Mouse (Mus musculus) urinary bladder, postnatal 10 days (tissue): ENCODE results near the gene Srebf2.

Experiments used
- DNase-seq: peaks from one replicate; pipeline ENCODE4 v3.0.0; 2022; ENCODE audit warnings: low spot score

The Srebf2 gene

DNA sequence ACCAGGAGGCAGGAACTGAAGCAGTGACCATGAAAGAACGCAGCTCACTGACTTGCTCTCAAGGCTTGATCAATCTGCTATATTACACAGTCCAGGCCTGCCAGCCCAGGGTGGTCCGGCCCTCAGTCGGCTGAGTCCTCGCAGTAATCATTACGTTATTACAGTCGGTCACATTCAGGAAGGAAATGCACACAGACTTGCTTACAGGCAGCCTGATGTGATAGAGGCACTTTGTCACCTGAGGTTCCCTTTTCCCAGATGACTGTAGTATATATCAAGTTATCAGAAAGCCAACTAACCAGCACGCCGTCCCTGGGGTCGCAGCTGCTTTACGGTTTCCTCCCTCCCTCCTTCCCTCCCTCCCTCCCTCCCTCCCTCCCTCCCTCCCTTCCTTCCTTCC lies 9.9 kb downstream of the Srebf2 start:
- DNase-seq: no peak

DNA sequence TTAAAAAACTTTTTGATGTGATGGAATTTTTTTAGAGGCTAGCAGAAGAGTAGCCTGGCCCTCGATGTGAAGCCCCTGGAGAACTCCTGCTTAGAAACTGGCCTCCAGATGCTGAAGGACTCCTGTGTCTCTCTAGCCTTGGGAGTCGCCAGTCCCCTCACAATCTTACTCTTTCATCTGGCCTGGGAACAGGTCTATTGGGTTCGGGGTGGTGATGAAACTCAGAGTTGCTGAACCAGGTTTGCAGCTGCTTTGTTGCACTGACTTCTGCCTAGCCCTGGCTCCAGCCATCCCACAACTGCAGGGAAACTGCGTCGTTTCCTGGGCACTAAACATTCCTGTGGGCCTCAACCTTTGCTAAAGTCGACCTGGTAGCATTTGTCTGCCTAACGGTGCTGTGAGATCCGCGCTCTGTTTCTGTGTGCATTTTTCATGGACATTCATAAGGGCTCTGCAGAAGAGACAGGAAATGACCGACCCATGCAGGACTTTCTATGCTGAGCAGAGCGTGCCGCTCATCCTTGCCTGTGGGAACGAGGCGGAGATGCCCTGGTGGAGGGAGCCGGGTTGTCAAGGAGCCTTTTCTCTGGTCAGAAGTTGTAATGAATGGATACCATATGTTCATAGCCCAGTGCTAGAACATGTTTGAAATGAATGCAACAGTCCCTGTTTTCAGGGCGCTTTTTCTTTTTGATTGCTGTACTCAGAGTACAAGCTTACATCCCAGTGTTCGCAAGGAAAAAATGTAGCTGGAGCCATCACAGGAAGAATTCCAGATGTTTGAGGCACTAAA lies 11.5 kb downstream of the Srebf2 start:
- no peak for DNase-seq

DNA sequence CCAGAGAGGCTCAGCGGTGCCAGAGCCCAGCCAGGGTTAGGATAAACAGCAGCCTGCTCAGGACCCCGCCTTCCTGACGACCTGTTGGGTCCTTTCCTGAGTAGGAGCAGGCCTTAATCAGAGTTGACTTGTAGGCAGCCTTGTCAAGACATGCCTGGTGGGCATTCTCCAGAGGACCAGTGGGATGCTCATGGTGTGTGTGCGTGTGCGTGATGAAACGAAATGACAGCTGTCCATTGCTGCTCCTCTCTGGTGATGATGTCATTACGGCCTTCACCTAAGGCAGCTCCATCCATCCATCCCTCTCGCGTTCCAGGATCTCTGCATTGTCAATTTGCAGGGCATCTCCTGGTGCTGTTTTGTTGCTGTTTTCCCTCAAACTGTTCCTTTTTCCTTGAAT lies 12.5 kb downstream of the Srebf2 start:
- DNase-seq: no peak

DNA sequence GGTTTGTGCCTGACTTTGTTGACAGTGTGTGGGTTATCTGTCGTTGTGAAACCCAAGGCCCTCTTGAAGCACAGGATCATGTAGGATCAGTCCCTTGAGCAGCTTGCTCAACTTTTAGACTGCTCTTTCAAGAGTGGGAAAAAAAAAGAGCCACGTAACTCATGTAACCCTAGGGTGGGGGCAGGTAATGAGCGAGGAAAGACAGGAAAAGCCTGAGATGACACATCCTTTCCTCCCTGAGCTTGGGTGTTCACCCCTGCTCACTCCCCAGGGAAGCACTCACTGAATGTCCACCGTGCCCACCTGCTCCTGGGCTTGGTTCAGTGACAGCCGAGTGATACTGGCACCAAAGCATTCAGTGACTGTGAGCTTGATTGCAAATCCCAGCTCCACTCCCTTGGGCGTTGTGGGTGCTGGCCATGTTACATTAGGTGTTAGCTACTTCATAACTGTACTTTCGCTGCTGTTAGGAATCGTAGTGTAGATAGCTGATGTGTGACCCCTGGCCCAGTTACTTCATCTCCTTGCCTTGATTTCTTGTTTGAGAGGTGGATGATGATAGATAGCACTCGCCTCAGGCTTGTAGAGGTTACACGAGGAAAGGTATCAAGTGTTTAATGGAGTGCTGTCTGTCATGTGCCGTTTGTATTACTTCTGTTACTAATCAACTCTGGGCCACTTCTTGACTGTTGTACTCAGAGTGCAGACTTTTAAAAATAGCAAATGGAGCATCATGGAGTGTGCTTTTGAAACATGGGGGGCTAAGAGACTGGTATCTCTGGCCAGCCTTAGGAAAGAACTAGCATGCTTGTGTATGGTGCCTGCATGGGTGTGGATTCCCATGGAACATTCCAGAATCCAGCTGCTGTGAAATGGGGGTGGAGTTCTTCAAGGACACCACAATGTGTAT lies 14.0 kb downstream of the Srebf2 start:
- DNase-seq: no peak

DNA sequence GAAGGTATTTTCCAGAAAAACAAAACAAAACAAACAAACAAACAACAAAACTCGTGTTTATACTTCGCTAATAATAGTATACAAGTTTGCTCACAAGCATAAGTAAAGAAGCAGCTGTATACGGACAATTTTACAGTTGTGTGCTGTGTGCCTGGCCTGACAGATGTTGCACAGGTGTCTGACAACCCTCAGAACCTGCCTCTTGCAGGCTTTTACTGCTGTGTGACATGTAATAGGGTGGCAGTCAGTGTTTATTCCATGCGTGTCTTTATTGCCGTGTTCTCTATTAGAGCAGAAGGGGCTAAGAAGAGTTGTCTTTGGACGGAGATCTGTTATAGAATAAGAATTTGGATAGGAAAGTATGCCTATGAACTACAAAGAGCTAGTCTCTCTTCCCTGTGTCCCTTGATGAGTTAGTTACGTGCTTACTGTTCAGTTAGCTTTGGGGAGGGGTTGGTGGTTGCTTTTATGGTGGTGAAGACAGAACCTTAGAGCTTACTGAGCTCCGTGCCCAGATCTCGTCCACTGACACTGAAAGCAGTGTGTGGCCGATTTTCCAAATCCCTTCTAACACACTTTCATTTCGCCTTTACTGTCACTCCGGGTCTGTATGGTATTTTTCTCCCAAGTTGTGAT lies 15.1 kb downstream of the Srebf2 start:
- DNase-seq: no peak

DNA sequence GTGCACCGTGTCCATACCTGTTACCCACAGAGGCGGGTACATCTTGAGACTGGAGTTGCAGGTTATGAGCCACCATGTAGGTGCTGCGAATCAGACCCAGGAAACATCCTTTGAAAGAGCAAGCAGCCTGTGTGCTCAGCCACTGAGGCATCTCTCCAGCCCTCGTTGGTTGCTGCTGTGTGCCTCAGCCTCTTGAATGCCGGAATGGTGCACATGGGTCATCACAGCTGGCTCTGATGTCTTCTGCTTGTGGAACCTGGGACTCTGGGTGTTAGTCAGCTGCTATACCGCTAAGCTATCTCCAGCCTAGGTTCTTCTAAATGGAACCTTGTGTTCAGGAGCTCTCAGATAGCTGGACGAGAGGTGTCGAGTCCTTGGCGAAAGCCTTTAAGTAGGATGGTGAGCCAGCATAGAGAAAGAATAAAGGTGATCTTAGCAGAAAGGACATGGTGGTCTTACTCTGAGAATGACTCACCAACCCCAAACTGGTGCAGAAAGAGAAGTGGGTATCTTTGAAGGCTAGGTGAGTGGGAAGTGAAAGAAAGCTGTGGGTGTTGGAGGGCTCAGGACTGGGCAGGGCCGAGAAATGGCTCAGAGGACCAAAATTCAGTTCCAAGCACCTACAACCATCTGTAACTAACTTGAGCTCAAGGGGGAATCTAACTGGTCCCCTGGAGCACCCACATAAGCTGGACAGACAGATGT lies 16.5 kb downstream of the Srebf2 start:
- no peak for DNase-seq

DNA sequence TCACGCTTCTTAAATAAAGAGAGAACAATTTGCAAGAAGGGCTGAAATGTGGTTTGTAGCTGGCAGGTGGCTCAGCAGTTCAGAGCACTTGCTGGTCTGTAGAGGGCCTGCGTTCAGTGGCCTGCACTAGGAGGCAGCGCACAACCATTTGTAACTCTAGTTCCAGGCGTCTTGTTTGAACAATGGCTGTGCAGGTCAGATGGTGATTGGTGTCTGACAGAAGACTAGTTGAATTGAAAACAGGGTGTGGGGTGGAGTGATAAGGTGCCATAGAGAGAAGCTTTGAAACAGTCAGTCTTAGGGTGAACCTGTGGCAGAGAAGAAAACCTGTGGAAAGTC lies 17.0 kb downstream of the Srebf2 start:
- DNase-seq: no peak

DNA sequence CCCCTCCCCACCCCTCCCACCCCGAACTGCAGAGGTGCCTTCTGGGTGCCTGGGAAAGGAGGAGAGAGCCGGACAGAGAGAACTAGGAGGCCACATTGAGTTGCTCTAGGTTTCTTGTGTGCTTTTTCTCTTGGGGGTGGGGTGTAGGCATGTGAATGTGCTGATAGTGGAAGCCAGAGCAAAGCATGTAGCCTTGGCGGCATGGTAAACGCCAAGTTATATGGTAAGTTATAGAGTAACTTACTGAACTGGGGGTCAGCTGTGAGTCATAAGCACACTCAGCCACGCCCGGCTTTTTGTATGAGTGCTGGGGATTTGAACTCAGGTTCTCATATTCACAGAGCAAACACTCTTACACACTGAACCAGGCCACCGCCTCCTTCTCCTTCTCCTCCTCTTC lies 17.5 kb downstream of the Srebf2 start:
- no peak for DNase-seq

DNA sequence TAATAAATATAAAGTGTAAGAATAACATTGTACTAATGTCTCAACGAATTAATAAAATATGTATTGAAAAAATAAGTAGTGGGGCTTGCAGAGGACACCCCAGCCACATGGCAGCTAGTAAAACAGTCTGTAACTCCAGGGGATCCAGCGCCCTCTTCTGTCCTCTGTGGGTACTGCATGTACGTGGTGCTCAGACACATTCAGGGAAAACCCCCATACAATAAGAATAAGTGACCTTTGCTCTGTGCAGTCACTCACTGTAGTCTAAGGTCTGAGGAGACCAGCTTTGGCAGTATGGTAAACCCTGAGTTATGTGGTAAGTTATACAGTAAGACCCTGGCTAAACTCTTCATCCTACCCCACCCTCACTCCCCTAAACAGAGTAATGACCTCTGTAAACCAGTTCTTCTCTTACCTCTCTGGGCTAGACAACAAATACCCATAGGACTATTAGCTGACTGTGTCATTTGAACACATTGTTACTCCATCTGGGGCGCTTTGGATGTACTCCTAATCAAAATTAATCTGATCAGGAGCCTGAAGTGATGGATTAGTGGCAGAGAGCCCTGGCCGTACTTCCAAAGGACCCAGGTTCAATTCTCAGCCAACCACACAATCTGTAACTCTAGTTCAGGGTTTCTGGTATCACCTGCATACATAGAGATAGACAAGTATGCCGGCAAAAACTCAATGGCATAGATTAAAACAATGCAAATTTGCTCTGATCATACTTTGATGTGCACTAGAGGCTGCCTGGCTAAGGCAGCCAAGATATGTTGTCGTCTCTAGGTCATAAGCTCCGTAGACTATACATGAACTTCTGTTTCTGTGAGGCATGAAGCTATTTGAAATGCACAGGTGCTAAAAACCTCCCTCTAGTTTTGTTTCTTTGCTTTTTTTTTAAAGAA lies 18.6 kb downstream of the Srebf2 start:
- DNase-seq: peak; percentile 55

DNA sequence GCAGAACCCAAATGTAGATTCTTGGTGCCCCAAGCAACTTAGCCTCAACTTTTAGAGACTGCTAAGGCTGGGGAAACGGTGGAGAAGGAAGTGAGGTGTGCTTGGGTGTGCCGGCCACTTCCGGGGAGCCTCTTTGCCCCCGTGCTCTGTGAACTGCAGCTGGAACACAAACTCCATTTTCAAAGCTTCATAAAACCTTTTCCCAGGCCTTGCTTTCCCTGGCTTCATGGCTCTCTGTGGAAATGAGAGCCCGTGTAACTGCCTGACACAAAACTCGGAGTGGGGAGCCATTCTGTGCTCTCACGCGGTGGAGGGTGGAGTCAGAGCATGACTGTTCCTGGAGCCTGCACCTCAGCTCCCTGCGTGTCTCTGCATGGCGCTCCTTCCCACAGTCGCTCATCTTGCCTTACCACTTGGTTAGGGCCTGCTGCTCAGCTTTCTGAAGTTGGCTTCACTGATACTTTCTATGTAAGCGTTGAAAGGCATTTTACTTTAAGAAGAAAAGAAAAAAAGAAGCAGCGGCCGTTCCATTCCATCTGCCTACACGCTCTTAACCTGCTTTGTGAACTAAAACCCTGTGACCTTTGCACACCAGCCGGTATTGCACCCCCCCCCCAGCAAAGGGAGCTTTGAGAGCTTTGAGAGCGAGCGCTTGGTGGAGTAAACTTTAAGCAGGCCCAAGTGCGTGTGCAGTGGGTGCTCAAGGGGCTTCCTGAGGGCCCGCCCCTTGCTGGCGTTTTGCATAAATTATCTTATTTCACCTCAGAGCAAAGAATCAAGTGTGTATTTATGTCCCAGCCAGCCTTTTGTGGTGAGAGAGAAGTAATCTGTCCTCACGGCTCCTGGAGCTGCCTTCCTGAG lies 19.5 kb downstream of the Srebf2 start:
- DNase-seq: no peak

DNA sequence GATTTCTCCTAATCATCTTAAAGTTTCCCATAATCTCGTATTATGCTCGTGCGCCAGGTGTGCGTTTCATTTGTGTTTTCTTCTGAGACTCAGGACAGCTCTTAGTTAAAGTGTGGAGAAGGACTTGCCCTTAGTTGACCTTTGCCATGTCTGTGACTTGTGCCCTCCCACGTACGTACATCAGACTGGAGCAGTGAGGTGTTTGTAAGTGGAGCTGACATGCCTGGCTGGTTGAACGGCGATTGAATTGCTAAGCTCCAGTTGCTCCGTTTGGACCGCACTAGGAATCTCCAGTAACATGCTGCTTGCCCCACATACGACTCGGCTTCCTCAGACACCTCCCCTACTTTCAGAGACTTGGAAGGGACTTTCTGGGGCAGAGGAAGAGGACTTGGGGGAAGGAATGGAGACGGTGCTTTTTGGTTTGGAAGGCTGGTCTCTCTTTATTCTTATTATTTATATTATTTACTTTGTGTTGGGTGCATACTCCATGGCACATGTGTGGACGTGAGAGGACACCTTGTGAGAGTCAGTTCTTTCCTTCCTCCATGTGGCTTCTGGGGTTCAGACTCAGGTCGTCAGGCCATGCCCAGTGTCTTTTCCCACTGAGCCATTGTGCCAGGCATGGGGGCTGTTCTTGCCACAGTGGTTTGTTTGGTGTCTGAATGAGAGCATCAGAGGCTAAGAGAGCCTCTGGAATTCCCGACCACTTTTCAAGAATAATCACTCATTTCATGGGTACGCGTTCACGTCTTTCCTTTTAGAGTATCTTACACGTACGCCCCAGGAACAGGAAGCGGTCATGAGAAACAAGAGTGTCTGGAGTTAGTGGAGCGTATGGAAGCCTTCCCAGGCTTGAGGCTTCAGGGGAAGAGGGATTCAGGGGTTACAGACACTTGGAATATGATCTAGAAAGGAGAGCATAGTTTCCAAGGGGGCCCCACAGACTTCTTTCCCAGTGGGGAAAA lies 20.5 kb downstream of the Srebf2 start:
- no peak for DNase-seq

DNA sequence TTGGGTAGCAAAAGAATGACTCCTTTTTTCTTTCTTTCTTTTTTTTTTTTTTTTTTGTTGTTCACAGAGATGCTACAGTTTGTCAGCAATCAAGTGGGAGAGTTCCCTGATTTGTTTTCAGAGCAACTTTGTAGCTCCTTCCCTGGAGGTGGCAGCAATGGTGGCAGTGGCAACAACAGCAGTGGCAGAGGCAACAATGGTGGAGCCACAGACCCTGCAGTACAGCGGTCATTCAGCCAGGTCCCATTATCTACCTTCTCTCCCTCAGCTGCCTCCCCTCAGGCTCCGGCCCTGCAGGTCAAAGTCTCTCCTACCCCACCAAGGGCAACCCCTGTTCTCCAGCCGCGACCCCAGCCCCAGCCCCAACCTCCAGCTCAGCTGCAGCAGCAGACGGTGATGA lies 22.7 kb downstream of the Srebf2 start:
- no peak for DNase-seq

DNA sequence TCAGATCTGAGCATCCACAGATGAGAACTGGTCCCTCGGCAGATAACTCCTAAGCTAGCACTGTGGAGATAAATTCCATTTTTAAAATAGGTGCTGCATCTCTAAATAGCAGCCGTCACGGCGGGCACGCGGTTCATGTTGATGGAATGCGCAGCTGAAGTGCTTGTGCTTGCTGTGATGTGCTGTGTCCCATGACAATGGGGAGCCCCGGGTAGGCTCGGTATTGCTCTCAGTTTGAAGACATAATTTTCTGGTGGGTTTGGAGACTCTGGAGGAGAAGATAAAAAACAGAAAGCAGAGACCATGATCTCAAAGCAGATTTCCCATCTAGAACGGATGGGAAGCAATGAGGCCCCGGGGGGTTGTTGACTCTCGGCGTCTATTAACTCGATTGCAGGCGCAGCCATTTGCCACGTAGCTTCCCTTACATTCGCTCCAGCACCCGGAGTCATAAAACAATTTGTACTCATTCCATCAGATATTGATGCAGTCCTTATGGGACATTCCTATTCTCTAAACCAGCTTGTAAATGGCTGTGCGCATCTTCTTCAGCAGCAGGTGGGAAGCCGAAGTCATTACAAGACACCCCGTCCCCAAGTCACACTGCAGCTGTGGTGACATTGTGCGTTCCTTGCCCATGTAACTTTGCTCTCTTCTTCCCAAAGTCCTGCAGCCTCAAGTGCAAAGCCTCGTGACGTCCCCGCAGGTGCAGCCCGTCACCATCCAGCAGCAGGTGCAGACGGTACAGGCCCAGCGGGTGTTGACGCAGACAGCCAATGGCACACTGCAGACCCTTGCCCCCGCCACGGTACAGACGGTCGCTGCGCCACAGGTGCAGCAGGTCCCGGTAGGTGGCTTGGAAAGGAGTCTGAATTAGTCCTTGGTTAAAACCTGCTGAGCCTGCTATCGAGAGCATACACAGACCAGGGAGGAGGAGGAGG lies 23.7 kb downstream of the Srebf2 start:
- no peak for DNase-seq

DNA sequence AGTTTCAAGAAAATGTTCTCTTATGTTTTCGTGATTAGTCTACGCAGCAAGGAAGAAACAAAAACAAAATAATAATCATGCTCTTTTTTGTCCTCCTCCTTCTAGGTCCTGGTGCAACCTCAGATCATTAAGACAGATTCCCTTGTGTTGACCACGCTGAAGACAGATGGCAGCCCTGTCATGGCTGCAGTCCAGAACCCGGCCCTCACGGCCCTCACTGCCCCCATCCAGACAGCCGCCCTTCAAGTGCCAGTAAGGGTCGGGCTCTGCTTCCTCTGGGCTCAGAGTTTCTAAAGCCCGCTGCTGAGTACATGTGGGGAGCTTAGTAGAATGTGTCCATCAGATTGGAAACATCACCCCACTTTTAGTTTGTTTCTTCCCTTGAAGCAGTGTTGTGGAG lies 25.7 kb downstream of the Srebf2 start:
- DNase-seq: no peak

DNA sequence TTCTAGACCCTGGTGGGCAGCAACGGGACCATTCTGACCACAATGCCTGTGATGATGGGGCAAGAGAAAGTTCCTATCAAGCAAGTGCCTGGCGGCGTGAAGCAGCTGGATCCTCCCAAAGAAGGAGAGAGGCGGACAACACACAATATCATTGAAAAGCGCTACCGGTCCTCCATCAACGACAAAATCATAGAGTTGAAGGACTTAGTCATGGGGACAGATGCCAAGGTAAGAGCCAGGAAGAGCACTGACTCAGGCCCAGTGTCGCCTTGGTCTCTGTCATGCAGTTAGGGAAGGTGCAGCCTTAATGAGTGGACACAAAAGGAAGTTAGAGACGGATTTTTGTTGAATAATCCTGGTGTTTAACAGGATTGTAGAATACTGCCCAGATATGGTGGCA lies 28.1 kb downstream of the Srebf2 start:
- no peak for DNase-seq

DNA sequence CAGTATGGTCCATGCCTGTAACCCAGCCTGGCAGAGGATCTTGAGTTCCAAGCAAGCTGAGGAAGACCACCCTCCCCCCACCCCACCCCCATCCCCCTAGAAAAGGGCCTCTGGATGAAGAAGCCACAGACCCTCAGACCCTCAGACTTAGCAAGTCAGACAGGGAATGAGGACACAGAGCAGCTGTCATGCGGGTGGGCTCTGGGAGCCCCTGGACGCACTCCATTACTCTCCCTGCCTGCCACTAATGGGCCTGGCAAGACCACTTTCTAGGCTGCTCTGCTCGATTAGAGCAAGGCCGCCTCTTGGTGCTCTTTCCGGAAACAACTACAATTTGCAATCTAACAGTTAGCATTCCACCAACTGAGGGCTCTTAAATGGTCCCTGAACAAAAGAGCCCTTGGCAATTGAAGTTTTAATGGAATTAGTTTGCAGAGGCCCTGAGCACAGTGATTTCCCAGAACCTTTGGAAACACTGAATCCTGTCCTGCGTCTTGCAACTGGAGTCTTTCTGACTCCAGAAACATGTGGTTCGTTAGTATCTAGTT lies 30.8 kb downstream of the Srebf2 start:
- no peak for DNase-seq

DNA sequence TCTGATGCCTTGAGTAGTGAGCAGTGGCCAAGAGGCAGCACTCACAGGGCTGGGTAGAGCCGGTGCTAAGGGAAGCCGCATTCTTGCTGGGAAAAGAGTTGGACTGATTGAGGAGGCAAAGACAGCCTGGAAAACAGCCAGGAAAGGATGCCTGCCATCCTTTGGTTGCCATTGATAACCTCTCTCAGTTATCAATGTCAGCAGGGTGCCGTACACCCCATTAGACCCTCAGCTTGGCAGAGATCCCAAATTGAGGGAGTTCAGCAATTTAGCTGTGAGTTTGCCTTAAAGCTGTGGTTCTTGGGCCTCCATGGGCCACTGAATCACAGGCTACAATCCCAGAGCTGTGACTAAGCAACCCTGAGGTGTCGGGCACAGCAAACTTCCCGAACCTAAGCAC lies 34.1 kb downstream of the Srebf2 start:
- no peak for DNase-seq

DNA sequence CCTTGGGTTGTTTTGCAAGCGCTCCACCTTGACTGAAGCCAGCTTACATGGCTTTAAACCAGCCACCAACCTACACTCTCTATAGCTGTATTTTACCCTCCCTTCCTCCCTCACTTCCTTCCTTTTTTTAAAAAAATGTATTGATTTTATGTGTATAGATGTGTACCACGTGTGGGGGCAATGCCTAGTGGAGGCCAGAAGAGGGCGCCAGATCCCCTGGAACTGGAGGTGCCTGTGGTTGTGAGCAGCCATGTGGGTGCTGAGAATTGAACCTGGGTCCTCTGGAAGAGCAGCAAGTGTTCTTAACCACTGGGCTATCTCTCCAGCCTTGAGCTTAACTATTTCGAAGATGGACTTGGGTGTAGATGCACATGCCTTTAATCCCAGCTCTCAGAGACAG lies 35.3 kb downstream of the Srebf2 start:
- no peak for DNase-seq
